Mouse (Mus musculus): Measurements from ENCODE around the gene Ndufaf5. TPM values are rescaled to one million over a fixed set of nuclear protein-coding genes. Genes with fewer than 3 reads are reported as not detected.

Ndufaf5 gene
- 23.1 TPM for polyA plus RNA-seq (2017; shearing (Covaris generic))

DNA sequence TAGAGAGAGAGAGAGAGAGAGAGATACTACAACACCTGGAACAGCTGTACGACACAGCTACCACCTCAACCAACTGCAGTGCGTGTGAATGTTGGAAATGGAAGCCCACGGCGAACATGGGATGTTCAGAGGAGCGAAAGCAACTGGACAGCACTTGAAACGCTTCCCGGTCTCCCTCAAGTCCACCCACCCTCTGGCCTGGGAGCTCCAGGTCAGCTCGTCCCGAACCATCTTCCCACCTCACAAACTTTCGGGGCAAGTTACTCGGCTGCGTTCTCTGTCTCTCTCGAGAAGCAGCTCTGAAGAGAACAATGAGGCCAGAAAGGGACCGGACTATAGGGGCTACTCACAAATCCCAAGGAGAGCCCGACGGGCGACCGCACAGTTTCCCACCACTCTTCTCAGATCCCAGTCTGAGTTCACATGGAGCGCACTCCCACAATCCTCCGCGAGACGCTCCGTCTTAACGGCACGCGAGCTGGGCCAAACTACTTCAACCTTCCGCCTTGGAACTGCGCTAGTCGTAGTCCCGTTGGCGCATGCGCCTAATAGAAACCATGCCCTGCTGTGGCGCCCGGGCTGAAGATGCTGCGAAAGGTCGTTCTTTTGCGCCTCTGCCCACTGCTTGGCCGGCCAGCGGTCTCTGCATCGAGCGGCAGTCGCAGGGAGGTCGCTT, at the start of gene Ndufaf5, which contains the start of gene Esf1:
Gene Ndufaf5 (plus strand): TSS at position 523 of the 676 bp plus-strand sequence.
Gene Esf1 (minus strand): TSS at position 438 of the 676 bp plus-strand sequence.

DNA sequence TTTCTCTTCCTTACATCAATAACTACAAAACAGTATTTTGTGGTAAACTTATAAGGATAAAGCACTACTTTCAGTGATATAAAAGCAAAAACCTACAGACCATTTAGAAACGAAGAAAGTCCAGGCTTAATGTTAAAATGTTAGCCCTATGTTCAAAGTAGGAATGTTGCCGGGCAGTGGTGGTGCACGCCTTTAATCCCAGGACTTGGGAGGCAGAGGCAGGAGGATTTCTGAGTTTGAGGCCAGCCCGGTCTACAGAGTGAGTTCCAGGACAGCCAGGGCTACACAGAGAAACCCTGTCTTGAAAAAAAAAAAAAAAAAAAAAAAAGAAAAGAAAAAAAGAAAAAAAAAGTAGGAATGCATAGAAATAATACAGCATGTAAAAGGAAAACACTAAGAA, 18.7 kb upstream of the Ndufaf5 start, which contains the start of gene Gm17374:
Gene Gm17374 (plus strand): TSS at position 301 of the 400 bp plus-strand sequence.

Other genes with a start within 250 kb of the Ndufaf5 start
- gene Tasp1, start 103.8 kb upstream of the Ndufaf5 start, polyA plus RNA-seq (2017; shearing (Covaris generic)) = 139 TPM
- not detected for gene Gm17374, start 18.6 kb upstream of the Ndufaf5 start, polyA plus RNA-seq (2017; shearing (Covaris generic))
- gene Esf1, start 85 bp upstream of the Ndufaf5 start, polyA plus RNA-seq (2017; shearing (Covaris generic)) = 20.2 TPM
- gene Sel1l2, start 219.1 kb downstream of the Ndufaf5 start, polyA plus RNA-seq (2017; shearing (Covaris generic)) = not detected
- gene Macrod2, start 224.7 kb downstream of the Ndufaf5 start, polyA plus RNA-seq (2017; shearing (Covaris generic)) = 0.90 TPM